Mouse (Mus musculus): ENCODE data around the gene Psen1. TPM values are rescaled to one million over a fixed set of nuclear protein-coding genes. Genes with fewer than 3 reads are reported as not detected.

Gene Psen1
- total RNA-seq, 2 experiments from 2014 or later = 25.8 to 31.2 TPM

- no peak for DNase-seq
- no peak for TF ChIP-seq CTCF (IDR thresholded peaks at IDR 0.05)
- H3K4me3 ChIP-seq = no peak overlapping the region
- H3K27ac ChIP-seq = no peak overlapping the region
- intact Hi-C loops (cut with DNase I) = no loop called here
These were observed 78.1 kb downstream of the Psen1 start for GRCm38 (mm10) chr12:83765965-83766603.

- DNase-seq = no peak
- TF ChIP-seq CTCF (IDR thresholded peaks at IDR 0.05) = no peak
- Histone ChIP-seq H3K4me3 (no peak overlapping the region), H3K27ac (no peak overlapping the region)
- intact Hi-C loops (cut with DNase I) = no loop called here
These were observed 79.9 kb downstream of the Psen1 start for GRCm38 (mm10) chr12:83767833-83768232.

GRCm38 (mm10) chr12:83768235-83768899, 80.4 kb downstream of the Psen1 start:
- intact Hi-C loops (cut with DNase I) = no loop called here
- Histone ChIP-seq H3K4me3 (no peak overlapping the region), H3K27ac (no peak overlapping the region)
- no peak for DNase-seq
- TF ChIP-seq CTCF (IDR thresholded peaks at IDR 0.05) = no peak

- TF ChIP-seq CTCF (IDR thresholded peaks at IDR 0.05) = peak; percentile 82
- peak; percentile 69 for DNase-seq
- Histone ChIP-seq H3K4me3 (peak overlapping the region; percentile 55), H3K27ac (peak overlapping the region; percentile 3; the same call in 1 of the 2 replicates)
- intact Hi-C loops (cut with DNase I) = loop anchor here (1.0 kb wide), 1 partner anchor 57 kb away; no protein-coding TSS in a partner anchor
These were observed 82.7 kb downstream of the Psen1 start for GRCm38 (mm10) chr12:83770418-83771256.

- TF ChIP-seq CTCF (IDR thresholded peaks at IDR 0.05) = no peak
- no peak for DNase-seq
- Histone ChIP-seq H3K4me3 (no peak overlapping the region), H3K27ac (no peak overlapping the region)
- intact Hi-C loops (cut with DNase I) = no loop called here
These were observed 87.7 kb downstream of the Psen1 start for GRCm38 (mm10) chr12:83775621-83776020.

GRCm38 (mm10) chr12:83776766-83777165, 88.8 kb downstream of the Psen1 start:
- TF ChIP-seq CTCF (IDR thresholded peaks at IDR 0.05) = no peak
- no peak overlapping the region for H3K27ac ChIP-seq
- no peak overlapping the region for H3K4me3 ChIP-seq
- DNase-seq = no peak
- intact Hi-C loops (cut with DNase I) = no loop called here

GRCm38 (mm10) chr12:83780181-83780580, 92.2 kb downstream of the Psen1 start:
- intact Hi-C loops (cut with DNase I) = no loop called here
- no peak for TF ChIP-seq CTCF (IDR thresholded peaks at IDR 0.05)
- no peak overlapping the region for H3K27ac ChIP-seq
- DNase-seq = peak; percentile 57
- H3K4me3 ChIP-seq = no peak overlapping the region

GRCm38 (mm10) chr12:83781204-83781603, 93.3 kb downstream of the Psen1 start:
- no peak overlapping the region for H3K4me3 ChIP-seq
- no peak overlapping the region for H3K27ac ChIP-seq
- TF ChIP-seq CTCF (IDR thresholded peaks at IDR 0.05) = no peak
- no peak for DNase-seq
- intact Hi-C loops (cut with DNase I) = no loop called here

GRCm38 (mm10) chr12:83781640-83782278, 93.8 kb downstream of the Psen1 start:
- intact Hi-C loops (cut with DNase I) = no loop called here
- no peak overlapping the region for H3K4me3 ChIP-seq
- H3K27ac ChIP-seq = no peak overlapping the region
- no peak for TF ChIP-seq CTCF (IDR thresholded peaks at IDR 0.05)
- no peak for DNase-seq

- DNase-seq = no peak
- no peak for TF ChIP-seq CTCF (IDR thresholded peaks at IDR 0.05)
- H3K27ac ChIP-seq = no peak overlapping the region
- no peak overlapping the region for H3K4me3 ChIP-seq
- intact Hi-C loops (cut with DNase I) = no loop called here
These were observed 94.7 kb downstream of the Psen1 start for GRCm38 (mm10) chr12:83782669-83783068.

Other genes with a start within 250 kb of the Psen1 start
- 10 to 100 TPM; 22.5 to 26.3 TPM for gene Dpf3, start 200.4 kb upstream of the Psen1 start, total RNA-seq (2021)
- gene Dcaf4, start 167.7 kb upstream of the Psen1 start, total RNA-seq (2021) = 10 to 100 TPM; 18.0 to 24.5 TPM
- 10 to 100 TPM; 19.9 to 24.8 TPM for gene Zfyve1, start 90.9 kb upstream of the Psen1 start, total RNA-seq (2021)
- 10 to 100 TPM; 43.0 to 52.8 TPM for gene Rbm25, start 56.9 kb upstream of the Psen1 start, total RNA-seq (2021)
- gene Papln, start 75.5 kb downstream of the Psen1 start, total RNA-seq (2021) = 1 to 10 TPM in 1 of 2 experiments, under 1 TPM in 1; 0.56 to 1.6 TPM
- gene Numb, start 233.8 kb downstream of the Psen1 start, total RNA-seq (2021) = 10 to 100 TPM; 16.8 to 21.3 TPM